Mouse (Mus musculus): Measurements from ENCODE around the gene Chrng. TPM values are rescaled to one million over a fixed set of nuclear protein-coding genes. Genes with fewer than 3 reads are reported as not detected.

Gene Chrng
- total RNA-seq, 4 experiments from 2014 or later, result not detected

DNA sequence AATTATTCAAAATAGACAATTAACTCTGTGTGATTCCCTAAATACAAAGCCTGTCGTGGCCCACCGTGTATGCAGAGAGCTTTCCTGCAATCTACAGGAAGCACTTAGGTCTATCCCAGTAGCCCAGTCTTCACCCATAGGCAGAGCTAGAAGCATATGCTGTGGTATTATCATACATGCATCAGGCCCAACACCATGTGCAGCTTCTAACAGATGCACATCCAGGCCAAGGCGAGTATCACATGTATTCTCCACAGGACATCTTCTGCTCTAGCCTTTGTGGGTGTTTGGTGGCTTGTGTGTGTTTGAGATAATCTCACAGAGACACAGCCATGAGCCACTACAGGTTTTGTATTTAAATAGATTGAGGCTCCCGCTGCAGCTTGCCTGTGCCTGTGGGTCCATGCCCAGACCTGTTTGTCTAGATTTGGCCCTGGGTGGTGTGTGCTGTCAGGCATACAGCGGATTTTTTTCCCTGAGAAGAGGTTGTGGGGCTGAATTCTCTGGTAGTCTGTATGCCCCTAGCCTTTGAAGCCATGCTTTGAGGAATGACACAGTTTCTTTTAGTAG, 47.7 kb downstream of the Chrng start:
- no peak for DNase-seq (ENCODE audit: low spot score in 2 of 2)

DNA sequence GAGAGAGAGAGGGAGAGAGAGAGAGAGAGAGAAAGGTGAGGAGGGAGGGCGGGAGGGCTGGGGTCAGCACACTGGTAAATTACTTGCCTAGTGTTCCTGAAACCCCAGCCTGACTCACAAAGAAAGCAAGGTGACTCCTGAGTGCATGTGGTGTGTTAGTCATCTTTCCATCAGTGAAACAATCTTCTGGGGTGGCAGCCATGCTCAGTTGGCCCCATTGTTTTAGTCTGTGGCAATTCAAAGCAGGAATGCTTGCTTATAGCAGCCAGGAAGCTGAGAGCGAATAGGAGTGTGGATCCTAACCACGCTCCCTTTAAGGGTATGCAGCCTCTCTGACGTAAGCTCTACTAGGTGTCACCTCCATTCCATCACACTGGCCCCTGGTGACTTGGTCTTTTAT, 50.7 kb downstream of the Chrng start:
- DNase-seq (ENCODE audit: low spot score in 2 of 2), result no peak

DNA sequence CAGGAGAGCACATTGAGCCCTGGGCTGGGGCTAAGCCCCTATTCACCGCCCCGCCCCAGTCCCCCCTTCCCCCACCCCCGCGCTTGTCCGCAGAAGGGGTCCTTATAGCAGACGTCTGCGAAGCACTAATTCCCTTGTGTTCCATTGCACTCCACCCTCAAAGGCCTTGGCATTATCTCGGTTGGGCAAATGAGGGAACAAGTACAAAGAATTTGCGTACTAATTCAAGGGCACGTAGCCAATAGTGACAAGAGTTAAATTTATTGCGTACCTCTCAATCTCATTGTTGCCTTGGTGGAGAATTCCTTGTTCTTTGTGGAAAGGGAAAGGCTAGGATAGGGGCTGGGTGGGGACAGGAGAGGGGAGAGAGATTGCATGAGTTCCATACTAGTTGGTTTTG, 53.2 kb downstream of the Chrng start:
- no peak for DNase-seq (ENCODE audit: low spot score in 2 of 2)

DNA sequence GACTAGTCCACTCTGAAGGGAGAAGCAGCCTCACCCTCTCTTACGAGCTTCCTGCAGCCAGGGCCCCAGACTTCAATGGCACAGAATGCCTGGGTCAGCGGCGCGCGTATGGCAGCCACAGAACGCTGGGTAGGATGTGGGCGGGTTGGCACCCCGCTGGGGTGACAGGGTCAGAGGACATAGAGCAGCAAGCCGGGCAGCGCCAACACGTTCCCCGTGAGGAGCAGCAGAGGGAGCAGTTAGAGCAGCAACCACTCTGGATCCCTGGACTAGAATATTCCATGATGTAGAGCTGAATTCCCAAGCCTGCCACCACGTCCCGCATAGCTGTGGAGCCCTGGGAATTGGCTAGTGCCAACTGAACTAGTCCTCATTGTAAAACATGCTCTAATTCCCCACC, 54.0 kb downstream of the Chrng start:
- no peak for DNase-seq (ENCODE audit: low spot score in 2 of 2)

DNA sequence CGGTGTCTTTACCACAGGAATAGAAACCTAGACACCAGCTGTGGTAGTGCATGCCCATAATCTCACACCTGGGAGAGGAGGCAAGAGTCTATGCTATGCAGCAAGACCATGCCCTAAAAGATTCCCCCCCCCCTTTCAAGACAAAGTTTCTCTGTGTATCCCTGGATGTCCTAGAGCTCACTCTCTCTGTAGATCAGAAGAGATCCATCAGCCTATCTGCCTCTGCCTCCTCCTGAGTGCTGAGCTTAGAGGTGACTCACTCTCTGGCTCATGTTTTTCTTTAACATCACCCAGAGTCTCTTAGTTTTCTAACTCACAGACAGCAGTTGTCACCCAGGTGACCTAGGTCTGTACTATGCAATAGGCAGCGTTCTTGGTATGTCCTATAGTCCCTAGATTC, 54.9 kb downstream of the Chrng start:
- no peak for DNase-seq (ENCODE audit: low spot score in 2 of 2)

Other genes starting within 250 kb of the Chrng start
- gene Alppl2, start 114.7 kb upstream of the Chrng start, total RNA-seq (2022), result not detected
- gene Alpi, start 103.1 kb upstream of the Chrng start, total RNA-seq (2022), result under 1 TPM in 3 of 4 experiments, not detected in 1; 0.26 to 0.37 (median 0.30) TPM
- gene Akp3, start 79.7 kb upstream of the Chrng start, total RNA-seq (2022), result not detected
- 10 to 100 TPM; 15.6 to 23.3 (median 17.4) TPM for gene Ecel1, start 48.1 kb upstream of the Chrng start, total RNA-seq (2022)
- 1 to 10 TPM; 1.8 to 4.2 (median 2.8) TPM for gene Prss56, start 21.3 kb upstream of the Chrng start, total RNA-seq (2022)
- gene Chrnd, start 14.1 kb upstream of the Chrng start, total RNA-seq (2022), result not detected
- 10 to 100 TPM; 57.6 to 68.2 (median 58.9) TPM for gene Eif4e2, start 9.3 kb downstream of the Chrng start, total RNA-seq (2022)
- gene Efhd1, start 59.7 kb downstream of the Chrng start, total RNA-seq (2022), result 10 to 100 TPM; 16.4 to 18.6 (median 17.5) TPM
- 100 to 1,000 TPM; 121 to 154 (median 142) TPM for gene Gigyf2, start 122.3 kb downstream of the Chrng start, total RNA-seq (2022)
- gene Kcnj13, start 190.1 kb downstream of the Chrng start, total RNA-seq (2022), result 1 to 10 TPM; 3.8 to 9.9 (median 5.2) TPM